Mouse (Mus musculus): ENCODE measurements around the gene 4933430I17Rik.
"Not testable (repeated sequence)": the region's sequence is repeated elsewhere in the genome, so short reads cannot be mapped to it uniquely, and the experiment has no call there.

The 4933430I17Rik gene

GRCm38 (mm10) chr4:62544801-62545200 lies 19.6 kb downstream of the 4933430I17Rik start:
- DNase-seq (ENCODE audit: low read depth, low spot score): no peak

- no peak for DNase-seq (ENCODE audit: low read depth, low spot score)
Measured at GRCm38 (mm10) chr4:62551966-62552365, 26.8 kb downstream of the 4933430I17Rik start.

GRCm38 (mm10) chr4:62557436-62557835 lies 32.3 kb downstream of the 4933430I17Rik start:
- DNase-seq (ENCODE audit: low read depth, low spot score): no peak

- DNase-seq (ENCODE audit: low read depth, low spot score): no peak
Measured at GRCm38 (mm10) chr4:62559797-62560329, 34.7 kb downstream of the 4933430I17Rik start, which contains the start of gene Rgs3. Gene Rgs3, plus strand, starts transcription at chr4:62559847.

- DNase-seq (ENCODE audit: low read depth, low spot score): peak; percentile 74
Measured at GRCm38 (mm10) chr4:62560963-62561629, 35.9 kb downstream of the 4933430I17Rik start.

GRCm38 (mm10) chr4:62561630-62562001 lies 36.4 kb downstream of the 4933430I17Rik start:
- DNase-seq (ENCODE audit: low read depth, low spot score): no peak

- no peak for DNase-seq (ENCODE audit: low read depth, low spot score)
Measured at GRCm38 (mm10) chr4:62562006-62562405, 36.8 kb downstream of the 4933430I17Rik start.

- DNase-seq (ENCODE audit: low read depth, low spot score): no peak
Measured at GRCm38 (mm10) chr4:62566530-62566929, 41.4 kb downstream of the 4933430I17Rik start.

- DNase-seq (ENCODE audit: low read depth, low spot score): no peak
Measured at GRCm38 (mm10) chr4:62567696-62568095, 42.5 kb downstream of the 4933430I17Rik start.

GRCm38 (mm10) chr4:62568359-62568758 lies 43.2 kb downstream of the 4933430I17Rik start:
- DNase-seq (ENCODE audit: low read depth, low spot score): no peak

GRCm38 (mm10) chr4:62569603-62570002 lies 44.4 kb downstream of the 4933430I17Rik start:
- DNase-seq (ENCODE audit: low read depth, low spot score): no peak

- DNase-seq (ENCODE audit: low read depth, low spot score): no peak
Measured at GRCm38 (mm10) chr4:62570029-62570428, 44.9 kb downstream of the 4933430I17Rik start.

GRCm38 (mm10) chr4:62582365-62583264 lies 57.4 kb downstream of the 4933430I17Rik start:
- DNase-seq (ENCODE audit: low read depth, low spot score): no peak

- DNase-seq (ENCODE audit: low read depth, low spot score): no peak
Measured at GRCm38 (mm10) chr4:62583265-62584092, 58.3 kb downstream of the 4933430I17Rik start.

GRCm38 (mm10) chr4:62587067-62587466 lies 61.9 kb downstream of the 4933430I17Rik start:
- DNase-seq (ENCODE audit: low read depth, low spot score): no peak

GRCm38 (mm10) chr4:62590878-62591277 lies 65.7 kb downstream of the 4933430I17Rik start:
- no peak for DNase-seq (ENCODE audit: low read depth, low spot score)

GRCm38 (mm10) chr4:62591326-62591725 lies 66.2 kb downstream of the 4933430I17Rik start:
- no peak for DNase-seq (ENCODE audit: low read depth, low spot score)

- not testable (repeated sequence) for DNase-seq (ENCODE audit: low read depth, low spot score)
Measured at GRCm38 (mm10) chr4:62593546-62594240, 68.5 kb downstream of the 4933430I17Rik start.

GRCm38 (mm10) chr4:62594442-62594841 lies 69.3 kb downstream of the 4933430I17Rik start:
- no peak for DNase-seq (ENCODE audit: low read depth, low spot score)

- no peak for DNase-seq (ENCODE audit: low read depth, low spot score)
Measured at GRCm38 (mm10) chr4:62596051-62596450, 70.9 kb downstream of the 4933430I17Rik start.
